Mouse (Mus musculus): ENCODE results near the gene Akr1c12. TPM values are rescaled to one million over a fixed set of nuclear protein-coding genes. Genes with fewer than 3 reads are reported as not detected.
"Not testable (repeated sequence)": the region's sequence is repeated elsewhere in the genome, so short reads cannot be mapped to it uniquely, and the experiment has no call there.

Gene Akr1c12
- total and polyA plus RNA-seq, 2 experiments = 21.0 to 125 TPM

DNA sequence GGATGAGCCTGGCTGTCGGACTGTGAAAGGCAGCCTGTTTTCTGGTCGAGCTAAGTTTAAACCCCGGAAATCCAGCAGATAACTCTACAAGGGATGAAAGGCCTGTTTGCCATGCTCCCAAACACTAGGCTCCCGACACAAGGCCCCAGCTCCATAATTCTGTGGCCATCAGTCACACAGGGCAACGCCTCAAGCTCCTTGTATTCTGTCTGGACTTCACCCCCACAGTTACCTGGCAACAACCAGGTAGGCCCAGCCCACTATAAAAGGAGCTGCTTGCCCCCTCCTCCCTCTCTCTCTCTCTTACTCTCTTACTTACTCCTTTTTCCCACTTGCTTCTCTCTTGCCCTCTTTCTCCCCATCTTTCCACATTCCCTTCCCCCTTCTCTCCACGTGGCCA lies 21.9 kb downstream of the Akr1c12 start:
- no peaks in the 10 kb centered on the region for H3K4me1 ChIP-seq (ENCODE audit: control insufficient read depth, insufficient read depth, low read length)
- H3K36me3 ChIP-seq (ENCODE audit: control insufficient read depth, insufficient read depth, low read length) = peaks cover 14% of the 10 kb centered on the region; the same call in 1 of the 2 replicates
- no peaks in the 10 kb centered on the region for H3K27me3 ChIP-seq (ENCODE audit: control insufficient read depth, insufficient read depth, low read length)
- DNase-seq (ENCODE audit: extremely low read depth, low read depth, low spot score) = no peak
- H3K79me2 ChIP-seq (ENCODE audit: control insufficient read depth, insufficient read depth, low read length) = no peaks in the 10 kb centered on the region
- H3K9ac ChIP-seq (ENCODE audit: low read depth, low read length) = no peak overlapping the region
- no peak for TF ChIP-seq POLR2A (IDR thresholded peaks at IDR 0.05; ENCODE audit: extremely low read depth, insufficient read depth, low read length)
- no peak overlapping the region for H3K4me3 ChIP-seq (ENCODE audit: insufficient read depth, low read depth, low read length)
- WGBS = 89% methylated on average over 6 of the region's 6 CpGs
- H3K27ac ChIP-seq (replicated peaks; ENCODE audit: insufficient read depth, low read depth, low read length) = no peak overlapping the region

DNA sequence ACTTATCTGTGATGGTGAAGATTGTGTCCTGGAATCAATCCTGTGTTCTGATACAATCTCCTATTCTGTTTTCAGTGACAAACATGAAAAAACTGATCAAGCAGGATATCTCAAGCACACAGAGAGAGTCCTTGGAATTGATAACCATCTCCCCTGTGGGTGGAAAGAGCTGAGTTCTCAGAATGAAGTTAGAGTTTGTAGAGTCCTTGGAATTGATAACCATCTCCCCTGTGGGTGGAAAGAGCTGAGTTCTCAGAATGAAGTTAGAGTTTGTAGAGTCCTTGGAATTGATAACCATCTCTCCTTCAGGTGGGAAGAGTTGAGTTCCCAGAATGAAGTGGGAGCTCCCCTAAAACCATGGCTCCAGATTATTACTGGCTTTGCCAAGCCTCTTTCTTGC lies 22.3 kb downstream of the Akr1c12 start:
- H3K4me1 ChIP-seq (ENCODE audit: control insufficient read depth, insufficient read depth, low read length); DNase-seq (ENCODE audit: extremely low read depth, low read depth, low spot score); H3K79me2 ChIP-seq (ENCODE audit: control insufficient read depth, insufficient read depth, low read length); H3K4me3 ChIP-seq (ENCODE audit: insufficient read depth, low read depth, low read length); H3K27me3 ChIP-seq (ENCODE audit: control insufficient read depth, insufficient read depth, low read length); H3K27ac ChIP-seq (replicated peaks; ENCODE audit: insufficient read depth, low read depth, low read length); H3K9ac ChIP-seq (ENCODE audit: low read depth, low read length): not testable (repeated sequence)
- H3K36me3 ChIP-seq (ENCODE audit: control insufficient read depth, insufficient read depth, low read length) = peaks cover 14% of the 10 kb centered on the region; the same call in 1 of the 2 replicates

DNA sequence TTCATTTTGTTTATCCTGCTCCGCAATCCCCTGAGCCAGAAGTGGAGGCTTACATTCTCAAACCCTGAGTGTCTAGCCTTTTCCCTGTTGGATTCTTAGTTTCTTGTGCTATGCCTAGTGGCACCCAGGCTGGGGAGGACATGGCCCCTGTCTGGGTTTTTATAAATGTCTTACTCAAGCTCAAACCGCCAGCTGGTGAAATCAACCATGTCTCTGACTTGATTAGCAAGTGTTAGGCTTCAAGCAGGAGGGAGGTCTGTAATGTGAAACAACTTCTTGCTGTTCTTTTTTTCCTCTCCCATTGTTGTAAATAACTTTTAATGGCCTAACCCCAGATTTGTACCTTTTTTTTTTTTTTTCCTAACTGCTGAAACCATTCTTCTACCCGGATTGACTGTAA lies 29.9 kb downstream of the Akr1c12 start:
- 89% methylated on average over 3 of the region's 3 CpGs for WGBS

DNA sequence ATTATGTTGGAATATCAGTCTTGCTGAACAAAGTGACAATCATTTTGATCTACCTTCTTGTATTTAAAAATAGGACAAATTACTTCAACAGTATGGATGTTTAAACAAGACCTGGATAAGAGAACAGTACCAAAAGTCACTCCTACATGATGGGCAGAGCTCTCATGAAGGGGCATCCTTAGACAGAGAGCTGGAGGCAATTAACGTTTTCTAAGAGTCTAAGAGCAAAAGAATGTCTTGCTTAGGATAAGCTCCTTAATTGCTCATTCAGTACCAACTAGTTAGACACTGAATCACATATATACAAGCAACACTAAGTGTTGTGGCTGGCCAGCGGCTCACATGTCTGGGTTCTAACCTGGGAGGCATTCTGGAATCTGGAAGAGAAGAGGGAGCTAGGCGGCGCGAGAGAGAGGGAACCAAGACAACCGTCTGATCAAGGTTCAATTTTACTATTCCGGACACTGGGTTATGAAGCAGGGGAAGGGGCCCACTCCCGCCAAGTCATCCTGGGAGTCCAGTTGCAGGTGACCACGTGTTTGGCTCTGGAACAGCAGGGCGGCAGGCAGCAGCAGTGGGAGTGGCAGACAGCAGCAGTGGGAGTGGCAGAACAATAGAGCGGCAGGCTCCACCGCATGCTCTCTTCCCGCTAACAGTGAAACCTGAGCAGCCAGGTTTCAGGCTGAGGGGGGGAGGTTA lies 34.2 kb downstream of the Akr1c12 start:
- TF ChIP-seq CTCF (IDR thresholded peaks at IDR 0.05; ENCODE audit: low read depth, low read length) = no peak
- no peak for TF ChIP-seq POLR2A (IDR thresholded peaks at IDR 0.05; ENCODE audit: extremely low read depth, insufficient read depth, low read length)
- Histone ChIP-seq H3K9ac (ENCODE audit: low read depth, low read length) (no peak overlapping the region), H3K27ac (replicated peaks; ENCODE audit: insufficient read depth, low read depth, low read length) (no peak overlapping the region), H3K27me3 (ENCODE audit: control insufficient read depth, insufficient read depth, low read length) (no peaks in the 10 kb centered on the region), H3K4me1 (ENCODE audit: control insufficient read depth, insufficient read depth, low read length) (no peaks in the 10 kb centered on the region), H3K4me3 (ENCODE audit: insufficient read depth, low read depth, low read length) (no peak overlapping the region), H3K79me2 (ENCODE audit: control insufficient read depth, insufficient read depth, low read length) (no peaks in the 10 kb centered on the region), H3K36me3 (ENCODE audit: control insufficient read depth, insufficient read depth, low read length) (peaks cover 48% of the 10 kb centered on the region)
- peak; percentile 55 for DNase-seq (ENCODE audit: extremely low read depth, low read depth, low spot score)
- WGBS = 23% methylated on average over 13 of the region's 13 CpGs

More for the DNA sequence above, 29.9 kb downstream of the Akr1c12 start:
- Histone ChIP-seq H3K9ac (ENCODE audit: low read depth, low read length) (no peak overlapping the region), H3K79me2 (ENCODE audit: control insufficient read depth, insufficient read depth, low read length) (no peaks in the 10 kb centered on the region), H3K27me3 (ENCODE audit: control insufficient read depth, insufficient read depth, low read length) (no peaks in the 10 kb centered on the region), H3K36me3 (ENCODE audit: control insufficient read depth, insufficient read depth, low read length) (peaks cover 25% of the 10 kb centered on the region), H3K4me1 (ENCODE audit: control insufficient read depth, insufficient read depth, low read length) (no peaks in the 10 kb centered on the region), H3K27ac (replicated peaks; ENCODE audit: insufficient read depth, low read depth, low read length) (no peak overlapping the region), H3K4me3 (ENCODE audit: insufficient read depth, low read depth, low read length) (no peak overlapping the region)
- no peak for TF ChIP-seq POLR2A (IDR thresholded peaks at IDR 0.05; ENCODE audit: extremely low read depth, insufficient read depth, low read length)
- TF ChIP-seq CTCF (IDR thresholded peaks at IDR 0.05; ENCODE audit: low read depth, low read length) = no peak
- DNase-seq (ENCODE audit: extremely low read depth, low read depth, low spot score) = no peak

GRCm38 (mm10) chr13:4233536-4234172 lies 45.6 kb downstream of the Akr1c12 start:
- WGBS = 22% methylated on average over 3 of the region's 3 CpGs

DNA sequence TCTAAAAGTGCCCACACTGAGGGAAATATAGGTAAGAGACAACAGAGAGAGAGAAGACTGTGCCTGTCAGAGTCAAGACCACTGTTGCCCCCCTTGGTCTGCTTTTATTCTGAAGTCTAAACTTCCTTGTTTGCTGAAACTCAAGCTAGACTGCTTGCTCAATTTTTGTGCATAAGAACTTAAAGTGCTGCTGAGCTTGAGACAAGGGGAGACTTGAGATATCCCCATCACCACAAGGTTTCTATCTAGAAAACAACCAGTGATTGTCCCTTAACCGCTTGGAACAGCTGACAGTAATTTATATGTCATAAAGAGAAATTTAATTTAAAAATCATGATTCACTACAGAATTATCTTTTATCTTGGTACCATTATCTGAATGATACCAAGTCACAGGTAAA lies 46.1 kb downstream of the Akr1c12 start:
- no peak for TF ChIP-seq POLR2A (IDR thresholded peaks at IDR 0.05; ENCODE audit: extremely low read depth, insufficient read depth, low read length)
- TF ChIP-seq CTCF (IDR thresholded peaks at IDR 0.05; ENCODE audit: low read depth, low read length) = no peak
- WGBS = 35% methylated on average over 1 of the region's 1 CpGs
- H3K27me3 ChIP-seq (ENCODE audit: control insufficient read depth, insufficient read depth, low read length) = no peaks in the 10 kb centered on the region
- no peak overlapping the region for H3K4me3 ChIP-seq (ENCODE audit: insufficient read depth, low read depth, low read length)
- H3K27ac ChIP-seq (replicated peaks; ENCODE audit: insufficient read depth, low read depth, low read length) = peak overlapping the region; percentile 67; the same call in 1 of the 2 replicates
- peaks cover 18% of the 10 kb centered on the region for H3K36me3 ChIP-seq (ENCODE audit: control insufficient read depth, insufficient read depth, low read length)
- peaks cover 16% of the 10 kb centered on the region for H3K4me1 ChIP-seq (ENCODE audit: control insufficient read depth, insufficient read depth, low read length)
- H3K9ac ChIP-seq (ENCODE audit: low read depth, low read length) = no peak overlapping the region
- H3K79me2 ChIP-seq (ENCODE audit: control insufficient read depth, insufficient read depth, low read length) = no peaks in the 10 kb centered on the region; the same call in 1 of the 2 replicates
- no peak for DNase-seq (ENCODE audit: extremely low read depth, low read depth, low spot score)

More at GRCm38 (mm10) chr13:4233536-4234172, 45.6 kb downstream of the Akr1c12 start:
- H3K27ac ChIP-seq (replicated peaks; ENCODE audit: insufficient read depth, low read depth, low read length) = peak overlapping the region; percentile 88
- peak; percentile 99 for DNase-seq (ENCODE audit: extremely low read depth, low read depth, low spot score)
- no peaks in the 10 kb centered on the region for H3K27me3 ChIP-seq (ENCODE audit: control insufficient read depth, insufficient read depth, low read length)
- peak overlapping the region; percentile 74 for H3K9ac ChIP-seq (ENCODE audit: low read depth, low read length)
- H3K79me2 ChIP-seq (ENCODE audit: control insufficient read depth, insufficient read depth, low read length) = no peaks in the 10 kb centered on the region; the same call in 1 of the 2 replicates
- TF ChIP-seq CTCF (IDR thresholded peaks at IDR 0.05; ENCODE audit: low read depth, low read length) (no peak), POLR2A (IDR thresholded peaks at IDR 0.05; ENCODE audit: extremely low read depth, insufficient read depth, low read length) (no peak)
- H3K4me1 ChIP-seq (ENCODE audit: control insufficient read depth, insufficient read depth, low read length) = peaks cover 16% of the 10 kb centered on the region
- H3K36me3 ChIP-seq (ENCODE audit: control insufficient read depth, insufficient read depth, low read length) = peaks cover 23% of the 10 kb centered on the region
- H3K4me3 ChIP-seq (ENCODE audit: insufficient read depth, low read depth, low read length) = peak overlapping the region; percentile 77
